Mouse (Mus musculus) A20 (cell line): Measurements from ENCODE around the gene Polr1d.
A peak's percentile ranks its signal among the peaks of the same experiment; 100 is the strongest.

ENCODE experiments used
- DNase-seq: peaks from one replicate; pipeline ENCODE4 v3.0.0-alpha.2; 2011; ENCODE audit warnings: low read depth, low spot score

The Polr1d gene

DNA sequence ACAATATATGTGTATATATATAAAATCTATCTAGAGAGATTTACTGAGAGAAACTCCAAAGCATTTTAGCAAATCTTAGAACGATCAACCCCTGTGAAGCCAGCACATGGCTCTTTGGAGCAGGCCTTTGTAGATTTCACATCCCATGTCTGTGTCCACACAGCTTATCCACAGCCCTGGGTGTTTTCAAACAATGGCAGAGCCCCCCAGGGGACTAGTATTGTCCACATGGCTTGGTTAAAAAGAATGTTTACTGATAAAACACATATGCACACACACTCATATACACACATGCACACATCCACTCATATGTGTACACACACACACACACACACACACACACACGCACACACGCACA lies 58.2 kb downstream of the Polr1d start:
- no peak for DNase-seq

DNA sequence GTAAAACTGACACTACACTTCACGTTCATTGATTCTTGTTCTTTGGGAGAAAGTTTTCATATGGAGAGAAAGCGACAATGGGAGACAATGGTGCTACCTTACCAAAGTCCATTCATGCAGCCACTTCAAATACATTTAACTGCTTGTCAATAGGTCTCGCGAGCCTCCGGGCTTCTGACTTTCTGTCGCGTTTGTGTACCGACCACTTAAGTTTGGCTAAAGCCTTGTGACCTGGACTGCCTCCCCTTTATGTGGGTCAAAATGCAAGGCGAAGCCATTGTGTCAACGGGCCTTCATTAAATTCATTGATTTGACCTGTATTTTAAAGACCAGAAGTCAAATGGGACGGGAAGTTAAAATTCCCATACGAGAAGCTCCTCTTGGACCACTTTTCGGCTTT lies 59.1 kb downstream of the Polr1d start:
- no peak for DNase-seq

DNA sequence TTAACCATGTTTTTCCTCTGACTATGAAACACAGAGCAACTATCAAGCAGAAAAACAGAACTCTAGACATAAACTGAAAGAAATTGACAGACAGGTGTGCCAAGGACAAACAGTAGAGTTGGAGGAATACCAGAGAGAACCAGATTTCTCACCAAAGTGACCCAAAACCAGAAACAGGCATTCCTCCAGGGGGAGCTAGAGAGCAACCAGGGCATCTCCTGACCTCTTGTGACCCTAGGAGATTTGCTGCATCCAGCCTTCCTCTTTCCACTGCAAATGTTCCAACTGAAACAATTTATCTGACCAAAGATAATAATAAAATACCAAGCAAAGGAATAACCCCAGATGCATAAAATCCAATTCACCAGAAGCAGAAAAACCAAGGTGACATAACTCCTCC lies 70.5 kb downstream of the Polr1d start:
- DNase-seq = peak; percentile 18

DNA sequence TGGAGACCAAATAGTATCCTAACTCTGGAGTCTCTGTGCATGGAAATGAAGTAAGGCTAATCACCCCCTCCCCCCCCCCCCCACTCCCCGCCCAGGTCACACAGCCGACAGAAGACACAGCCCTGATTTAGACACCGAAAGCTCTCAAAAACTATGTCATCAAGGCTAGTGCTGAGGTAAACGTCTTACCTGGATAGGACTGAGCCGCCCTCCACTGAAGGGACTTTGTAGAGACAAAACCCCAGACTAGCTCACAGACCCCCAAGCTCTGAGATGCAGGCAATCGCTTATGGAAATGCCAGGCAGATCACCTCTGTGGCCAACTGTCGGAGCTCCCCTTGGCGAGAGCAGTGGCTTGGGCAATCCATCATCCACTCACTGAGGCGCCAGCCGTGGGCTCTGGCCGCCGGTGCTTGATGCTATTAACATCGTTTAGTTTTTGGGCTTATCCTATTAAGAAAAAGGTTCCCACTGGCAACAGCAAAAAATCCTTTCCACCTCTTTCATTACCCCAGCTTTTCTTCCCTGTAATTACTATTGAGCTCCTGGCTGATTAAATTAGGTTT lies 78.0 kb downstream of the Polr1d start:
- DNase-seq = no peak

DNA sequence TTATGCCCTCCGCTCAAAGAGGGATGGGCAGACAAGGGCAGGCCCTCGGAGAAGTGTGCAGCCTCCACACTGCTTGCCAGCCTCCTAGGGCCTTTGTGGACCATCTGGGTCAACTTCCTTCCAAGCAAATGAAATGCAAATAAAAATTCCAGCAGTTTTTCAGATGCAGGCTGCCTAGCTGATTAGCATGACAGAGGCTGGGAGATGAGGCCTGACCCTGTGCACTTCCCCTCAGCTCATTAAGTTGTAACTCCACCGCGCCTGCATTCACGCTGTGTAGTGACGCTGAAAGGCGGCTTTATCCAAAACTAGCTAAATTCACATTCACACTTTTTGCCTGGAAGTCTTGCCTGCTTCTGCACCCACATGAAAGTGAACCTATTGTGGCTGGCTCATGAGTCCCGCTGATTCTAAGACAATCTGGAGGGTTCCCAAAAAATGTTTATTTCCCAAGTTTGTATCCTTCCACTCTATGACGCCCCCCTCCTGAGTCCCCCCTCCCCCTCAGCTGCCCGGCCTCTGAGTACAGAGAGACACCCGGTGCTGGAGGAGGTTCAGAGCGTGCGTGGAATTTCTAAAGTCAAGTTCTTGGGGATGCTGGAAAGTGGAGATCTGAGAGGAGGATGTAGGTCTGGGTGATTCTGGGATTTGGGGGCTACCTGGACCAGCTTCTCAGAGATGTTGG lies 78.7 kb downstream of the Polr1d start:
- DNase-seq = no peak

DNA sequence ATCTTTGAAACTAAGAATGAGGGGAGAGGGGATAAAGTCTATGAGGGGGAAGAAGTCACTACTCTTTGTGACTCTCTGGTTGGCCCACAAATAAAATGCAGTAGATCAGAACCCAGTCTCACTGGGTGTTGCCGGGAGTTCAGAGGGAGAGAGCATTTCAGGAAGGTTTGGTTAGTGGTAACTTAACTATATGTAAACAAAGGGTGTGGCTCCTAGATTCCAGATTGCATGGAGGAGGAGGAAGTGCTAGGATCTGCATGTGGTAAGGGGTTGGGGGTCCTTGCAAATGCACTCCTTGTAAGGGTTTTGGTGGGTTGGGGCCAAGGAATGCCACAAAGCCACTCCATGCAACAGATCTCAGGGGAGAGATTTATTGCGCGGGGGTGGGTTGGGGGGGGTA lies 79.5 kb downstream of the Polr1d start:
- no peak for DNase-seq

DNA sequence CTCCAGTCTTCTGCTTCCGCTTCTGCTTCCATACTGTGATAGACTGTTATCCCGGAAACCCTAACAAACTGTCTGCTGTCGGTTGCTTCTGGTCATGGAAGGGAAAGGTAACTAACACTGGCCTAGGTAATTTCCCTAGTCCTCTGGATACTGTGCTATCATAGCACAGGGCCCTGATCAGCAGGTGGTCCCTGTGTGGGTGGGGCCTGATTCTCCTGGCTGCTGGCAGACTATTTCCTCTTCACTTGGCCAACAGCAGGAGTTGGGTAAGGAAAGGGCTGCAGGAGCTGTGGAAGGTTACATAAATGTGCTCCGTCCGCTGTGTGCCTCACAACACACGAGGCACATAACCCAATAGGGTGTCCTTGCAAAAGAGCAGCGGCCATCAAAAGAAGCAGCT lies 80.6 kb downstream of the Polr1d start:
- no peak for DNase-seq

DNA sequence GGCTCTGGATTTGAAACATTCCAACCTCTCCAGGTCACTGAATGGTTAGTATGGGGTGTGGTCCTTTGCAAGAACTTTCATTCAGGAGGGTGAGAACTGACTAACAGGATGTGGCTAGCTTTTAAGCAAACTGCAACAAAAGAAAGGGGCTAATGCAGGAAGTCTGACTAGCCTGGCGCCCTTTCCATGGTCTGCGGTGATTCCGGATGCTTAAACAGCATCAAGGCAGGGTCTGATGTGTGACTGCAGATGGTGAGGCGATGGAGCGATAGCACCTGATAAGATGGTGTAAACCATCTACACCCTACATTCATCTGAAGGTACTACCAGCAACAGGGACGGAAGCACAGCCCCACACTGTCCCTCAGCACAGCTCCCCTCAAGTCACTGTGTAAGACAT lies 82.5 kb downstream of the Polr1d start:
- no peak for DNase-seq

DNA sequence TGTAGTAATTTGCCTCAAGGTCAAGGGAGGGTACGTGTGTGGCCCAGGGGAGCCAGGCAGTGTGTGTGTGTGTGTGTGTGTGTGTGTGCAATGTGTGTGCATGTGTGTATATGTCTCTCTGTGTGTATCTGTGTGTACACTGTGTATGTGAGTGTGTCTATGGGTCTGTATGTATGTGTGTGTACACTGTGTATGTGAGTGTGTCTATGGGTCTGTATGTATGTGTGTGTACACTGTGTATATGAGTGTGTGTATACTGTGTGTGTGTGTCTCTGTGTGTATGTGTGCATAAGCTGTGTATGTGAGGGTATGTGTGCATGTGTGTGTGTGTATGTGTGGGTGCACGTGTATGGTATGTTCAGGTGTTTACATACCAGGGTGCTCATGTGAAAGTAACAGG lies 82.9 kb downstream of the Polr1d start:
- no peak for DNase-seq
